Mouse (Mus musculus) stomach, postnatal 0 days (tissue): ENCODE results near the gene Lrrc8d.

ENCODE experiments used
- CTCF ChIP-seq: IDR thresholded peaks from 2 replicates; pipeline ENCODE4 v1.5.1; 2016; ENCODE audit warnings: antibody characterized with exemption, low read depth, mild to moderate bottlenecking, moderate library complexity
- EP300 ChIP-seq: optimal IDR thresholded peaks from 2 replicates; pipeline ENCODE3; 2016; ENCODE audit warnings: antibody characterized with exemption

DNA sequence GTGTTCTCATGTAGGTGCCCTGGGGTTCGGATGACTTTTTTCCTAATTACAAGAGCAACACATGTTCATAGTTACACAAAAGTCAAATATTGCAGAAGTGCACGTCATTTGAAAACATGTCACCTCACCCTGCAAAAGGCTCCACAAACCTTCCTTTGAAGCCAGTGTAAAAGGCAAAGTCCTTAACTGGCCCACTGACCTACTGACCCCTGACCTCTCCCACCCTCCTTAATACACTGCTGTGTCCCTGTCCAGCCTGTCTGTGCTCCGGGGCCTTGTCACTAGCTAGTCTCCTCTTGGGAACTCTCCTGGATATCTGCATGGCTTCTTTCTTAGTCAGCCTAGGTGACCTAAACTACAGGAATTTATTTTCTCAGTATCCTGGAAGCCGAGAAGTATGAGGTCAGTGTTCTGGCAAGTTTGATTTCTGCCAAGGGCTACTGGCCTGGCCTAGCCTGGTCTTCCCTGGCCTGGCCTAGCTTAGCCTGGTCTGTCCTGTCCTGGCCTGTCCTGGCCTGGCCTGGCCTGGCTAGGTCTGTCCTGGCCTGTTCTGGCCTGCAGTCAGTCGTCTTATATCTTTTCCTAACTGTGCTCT is 127.2 kb downstream of the Lrrc8d start:
- TF ChIP-seq CTCF (no peak), EP300 (no peak)
